Mouse (Mus musculus): ENCODE data around the gene Aspscr1.

The Aspscr1 gene

GRCm38 (mm10) chr11:120683536-120683935 is 10.8 kb downstream of the Aspscr1 start:
- no peak for DNase-seq (ENCODE audit: low read depth)

GRCm38 (mm10) chr11:120684086-120684485 is 11.3 kb downstream of the Aspscr1 start:
- DNase-seq (ENCODE audit: low read depth) = no peak

- no peak for DNase-seq (ENCODE audit: low read depth)
Observed at GRCm38 (mm10) chr11:120684660-120685059, 11.9 kb downstream of the Aspscr1 start.

GRCm38 (mm10) chr11:120686650-120687272 is 14.0 kb downstream of the Aspscr1 start:
- DNase-seq (ENCODE audit: low read depth) = no peak

- no peak for DNase-seq (ENCODE audit: low read depth)
Observed at GRCm38 (mm10) chr11:120689365-120689764, 16.6 kb downstream of the Aspscr1 start.

GRCm38 (mm10) chr11:120692471-120693011 is 19.8 kb downstream of the Aspscr1 start:
- DNase-seq (ENCODE audit: low read depth) = no peak

- no peak for DNase-seq (ENCODE audit: low read depth)
Observed at GRCm38 (mm10) chr11:120693461-120693860, 20.7 kb downstream of the Aspscr1 start.

- no peak for DNase-seq (ENCODE audit: low read depth)
Observed at GRCm38 (mm10) chr11:120695184-120695583, 22.4 kb downstream of the Aspscr1 start.

- DNase-seq (ENCODE audit: low read depth) = no peak
Observed at GRCm38 (mm10) chr11:120695641-120696040, 22.9 kb downstream of the Aspscr1 start.

- no peak for DNase-seq (ENCODE audit: low read depth)
Observed at GRCm38 (mm10) chr11:120696568-120696967, 23.8 kb downstream of the Aspscr1 start.

- no peak for DNase-seq (ENCODE audit: low read depth)
Observed at GRCm38 (mm10) chr11:120697741-120698140, 25.0 kb downstream of the Aspscr1 start.

- DNase-seq (ENCODE audit: low read depth) = no peak
Observed at GRCm38 (mm10) chr11:120703696-120704454, 31.1 kb downstream of the Aspscr1 start.

GRCm38 (mm10) chr11:120704486-120705325 is 31.9 kb downstream of the Aspscr1 start:
- DNase-seq (ENCODE audit: low read depth) = no peak

- DNase-seq (ENCODE audit: low read depth) = no peak
Observed at GRCm38 (mm10) chr11:120706120-120706519, 33.3 kb downstream of the Aspscr1 start.

GRCm38 (mm10) chr11:120707225-120707624 is 34.5 kb downstream of the Aspscr1 start:
- no peak for DNase-seq (ENCODE audit: low read depth)

GRCm38 (mm10) chr11:120707969-120708368 is 35.2 kb downstream of the Aspscr1 start:
- no peak for DNase-seq (ENCODE audit: low read depth)

- DNase-seq (ENCODE audit: low read depth) = no peak
Observed at GRCm38 (mm10) chr11:120709551-120709950, 36.8 kb downstream of the Aspscr1 start.

GRCm38 (mm10) chr11:120710672-120711071 is 37.9 kb downstream of the Aspscr1 start:
- no peak for DNase-seq (ENCODE audit: low read depth)

- DNase-seq (ENCODE audit: low read depth) = no peak
Observed at GRCm38 (mm10) chr11:120711980-120712604, 39.3 kb downstream of the Aspscr1 start.

- DNase-seq (ENCODE audit: low read depth) = peak; percentile 87
Observed at GRCm38 (mm10) chr11:120712771-120713568, 40.2 kb downstream of the Aspscr1 start.

Data from naive thymus-derived CD4-positive, alpha-beta T cell, adult 2 months (primary cell).